Mouse (Mus musculus): ENCODE measurements around the gene Apol8.

The Apol8 gene

DNA sequence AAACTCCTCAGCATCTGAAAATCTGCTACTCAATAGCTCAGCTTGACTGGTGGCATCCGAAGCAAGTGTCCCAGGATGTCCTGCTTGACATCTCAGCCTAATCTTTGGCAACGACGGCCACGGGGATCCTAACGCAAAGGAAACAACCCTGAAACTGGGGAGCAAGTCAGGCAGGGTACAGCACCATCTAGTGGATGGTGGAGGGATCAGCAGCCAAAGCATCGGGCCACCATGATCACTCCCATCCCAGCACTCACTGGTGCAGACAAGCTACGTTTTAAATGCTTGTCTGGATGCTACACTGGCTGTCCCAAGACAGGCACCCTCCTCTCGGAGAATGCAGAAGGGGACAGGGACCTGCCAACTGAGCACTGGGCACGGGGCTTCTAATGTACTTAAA lies at the start of gene Apol8:
Apol8 (minus strand) TSS at position 156 of the 400 bp plus-strand sequence.
- peak; percentile 76 for DNase-seq (ENCODE audit: low read depth, low spot score)

DNA sequence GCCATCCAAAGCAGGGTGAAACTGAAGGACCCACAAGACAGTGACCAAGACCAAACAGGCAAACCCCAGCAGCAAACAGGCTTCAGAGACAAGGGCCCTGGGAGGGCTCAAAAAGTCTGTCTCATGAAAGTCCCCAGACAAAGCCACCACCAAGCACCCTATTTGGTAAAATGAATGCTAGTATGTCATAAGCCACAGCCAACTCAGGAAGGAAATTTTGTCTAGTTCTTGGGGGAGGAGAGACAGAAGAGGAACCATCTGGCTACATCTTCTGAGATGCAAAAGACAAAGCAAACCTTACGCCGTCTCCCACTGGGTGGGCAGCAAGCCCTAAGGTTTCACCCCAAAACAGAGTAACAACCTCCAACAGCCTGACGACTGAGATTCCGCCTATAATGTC lies 48.9 kb upstream of the Apol8 start:
- DNase-seq (ENCODE audit: low read depth, low spot score) = peak; percentile 81

DNA sequence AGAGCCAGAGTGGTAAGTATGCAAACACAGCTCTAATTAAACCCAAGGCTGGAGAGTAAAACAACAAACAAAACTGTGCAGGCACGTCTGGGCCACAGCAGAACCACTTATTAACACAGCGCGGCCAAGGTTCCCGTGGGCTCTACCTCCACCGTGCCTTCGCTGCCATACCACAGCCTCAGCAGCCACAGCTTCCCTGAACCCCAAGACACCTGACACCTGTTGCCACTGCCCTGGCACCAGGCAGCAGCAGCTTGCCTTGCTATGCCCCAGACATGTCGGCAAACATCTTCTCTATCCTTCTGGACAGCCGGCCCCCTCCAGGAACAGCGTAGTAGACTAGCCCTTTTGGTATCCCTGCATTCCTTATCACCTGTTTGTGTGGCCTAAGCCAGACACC lies 48.1 kb upstream of the Apol8 start:
- peak; percentile 59 for DNase-seq (ENCODE audit: low read depth, low spot score)

DNA sequence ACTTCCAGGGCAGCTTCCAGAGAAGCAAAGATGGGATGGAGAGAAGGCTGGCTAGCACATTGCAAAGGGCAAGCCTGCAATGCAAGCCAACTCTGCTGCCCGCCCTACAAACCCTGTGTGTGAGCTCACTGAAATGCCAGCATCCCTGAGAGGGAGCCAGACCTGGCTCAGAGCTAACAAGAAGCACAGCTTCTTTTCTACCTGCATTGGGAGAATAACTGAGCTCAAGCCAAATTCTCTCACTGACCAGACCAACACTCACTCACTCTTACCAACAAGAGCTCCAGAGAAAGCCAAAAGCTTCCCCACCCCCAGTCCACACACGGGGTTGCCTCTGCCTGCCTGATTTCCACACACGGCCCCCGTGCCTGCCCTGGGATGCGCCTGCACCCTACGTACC lies 47.7 kb upstream of the Apol8 start:
- no peak for DNase-seq (ENCODE audit: low read depth, low spot score)

DNA sequence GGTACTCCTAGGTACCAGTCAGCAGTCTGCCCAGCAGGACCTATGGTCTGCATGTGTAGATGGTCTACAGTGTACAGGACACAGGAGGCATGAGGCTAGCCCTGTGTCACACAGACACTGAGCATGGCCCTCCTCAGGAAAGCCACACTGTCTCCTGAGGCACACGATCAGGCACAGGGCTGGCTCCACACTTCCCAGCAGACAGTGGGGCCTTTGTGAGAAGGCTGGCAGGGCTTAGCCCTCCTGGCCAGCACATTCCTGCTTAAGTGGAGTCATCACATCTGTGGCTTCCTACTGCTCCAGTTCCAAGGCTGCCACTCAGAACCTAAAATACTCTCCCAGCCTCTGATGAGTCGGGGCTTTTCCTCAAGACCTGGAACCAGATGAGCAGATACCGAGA lies 46.9 kb upstream of the Apol8 start:
- DNase-seq (ENCODE audit: low read depth, low spot score) = no peak

DNA sequence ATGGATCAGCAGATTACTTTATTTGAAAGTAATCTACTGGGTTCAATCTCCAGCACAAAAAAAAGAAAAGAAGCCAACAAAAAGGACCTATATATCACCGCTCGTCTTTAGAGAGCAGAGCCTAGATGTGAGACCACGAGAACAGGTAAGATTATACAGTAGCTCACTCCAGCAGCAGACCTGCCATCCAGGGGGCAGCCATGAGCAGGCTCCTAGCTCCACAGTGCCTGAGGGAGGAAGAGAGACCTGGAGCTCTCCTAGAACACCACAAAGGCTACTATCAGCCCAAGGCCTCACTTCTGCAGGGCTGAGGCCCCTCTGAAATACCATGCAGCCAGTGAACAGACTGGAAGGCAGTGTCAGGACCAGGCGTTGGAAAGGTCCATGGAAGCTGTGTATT lies 46.2 kb upstream of the Apol8 start:
- DNase-seq (ENCODE audit: low read depth, low spot score) = peak; percentile 49

DNA sequence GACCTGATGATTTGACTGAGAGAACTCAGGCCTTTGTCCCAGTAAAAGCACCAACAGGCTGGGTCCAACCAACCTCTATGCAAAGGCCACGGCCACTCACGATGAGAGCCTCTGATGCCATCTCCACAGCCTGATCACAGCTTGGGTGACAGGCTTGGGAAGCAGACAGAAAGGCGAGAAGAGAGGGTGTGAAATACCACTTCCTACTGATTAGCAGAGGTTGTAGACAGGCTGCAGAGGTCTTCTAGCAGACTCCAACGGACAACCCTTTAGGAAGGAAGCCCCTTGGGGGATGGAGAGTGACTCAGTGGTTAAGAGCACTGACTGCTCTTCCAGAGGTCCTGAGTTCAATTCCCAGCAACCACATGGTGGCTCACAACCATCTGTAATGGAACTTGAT lies 44.4 kb upstream of the Apol8 start:
- peak; percentile 79 for DNase-seq (ENCODE audit: low read depth, low spot score)

DNA sequence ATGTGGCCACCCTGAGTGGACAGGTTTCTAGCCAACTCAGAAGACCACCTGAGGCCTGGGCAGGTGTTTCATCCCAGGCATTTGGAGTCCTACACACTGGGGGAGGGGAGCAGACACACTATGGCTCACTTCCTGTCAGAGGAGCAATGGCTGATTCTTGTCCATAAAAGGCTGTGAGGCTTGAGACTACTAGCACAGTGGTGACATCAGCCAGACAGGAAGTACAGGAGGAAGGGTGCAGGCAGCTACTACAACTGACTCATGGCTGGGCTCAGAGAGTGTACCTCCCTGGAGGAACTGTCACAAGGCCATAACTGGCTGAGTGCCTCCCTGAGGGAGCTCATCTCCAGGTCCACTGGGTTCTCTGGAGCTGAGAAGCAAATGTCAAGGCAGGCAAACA lies 43.7 kb upstream of the Apol8 start:
- peak; percentile 93 for DNase-seq (ENCODE audit: low read depth, low spot score)

DNA sequence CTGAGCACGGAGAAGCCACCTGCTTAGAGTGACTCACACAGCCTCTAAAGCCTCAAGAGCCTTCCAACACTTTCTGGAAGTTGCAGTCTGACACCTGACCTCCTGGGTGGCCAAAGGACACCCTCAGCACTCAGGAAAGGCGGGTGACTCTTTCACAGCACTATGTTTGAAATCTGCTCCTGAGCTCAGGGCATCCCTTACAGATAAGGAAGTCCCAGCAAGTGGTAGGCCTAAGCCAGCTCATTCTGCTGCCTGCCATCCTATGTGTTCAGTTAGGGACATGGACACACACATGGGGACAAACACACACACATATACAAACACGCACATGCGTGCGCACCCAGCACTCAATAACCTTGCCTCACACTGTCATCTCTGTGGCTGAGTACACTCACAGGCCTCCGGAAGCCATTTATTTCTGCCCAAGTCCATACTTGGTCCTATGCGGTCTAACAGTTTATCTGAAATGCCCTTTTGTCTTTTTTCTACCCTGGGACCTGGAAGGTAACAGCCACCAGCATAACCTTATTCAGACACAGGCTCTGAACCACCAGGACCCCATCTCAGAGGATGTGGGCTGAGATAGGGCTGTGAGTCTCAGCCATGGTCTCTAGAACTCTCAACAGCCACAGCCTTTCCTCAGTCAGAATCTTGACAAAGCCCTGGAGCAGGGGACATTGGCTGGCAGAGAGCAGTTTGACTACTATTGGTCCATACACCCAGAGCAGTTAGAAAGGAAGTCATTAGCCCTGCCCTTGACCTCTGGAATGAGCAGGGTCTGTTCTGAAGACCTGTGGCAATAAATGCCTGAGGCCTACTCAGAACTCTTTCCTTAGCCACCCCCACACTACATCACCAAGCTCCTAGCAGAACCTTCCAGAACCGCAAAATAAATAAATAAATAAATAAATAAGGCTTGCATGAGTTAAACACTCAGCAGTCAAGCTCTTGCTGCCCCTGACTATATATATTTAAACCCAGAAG lies 43.0 kb upstream of the Apol8 start:
- DNase-seq (ENCODE audit: low read depth, low spot score) = peak; percentile 62

DNA sequence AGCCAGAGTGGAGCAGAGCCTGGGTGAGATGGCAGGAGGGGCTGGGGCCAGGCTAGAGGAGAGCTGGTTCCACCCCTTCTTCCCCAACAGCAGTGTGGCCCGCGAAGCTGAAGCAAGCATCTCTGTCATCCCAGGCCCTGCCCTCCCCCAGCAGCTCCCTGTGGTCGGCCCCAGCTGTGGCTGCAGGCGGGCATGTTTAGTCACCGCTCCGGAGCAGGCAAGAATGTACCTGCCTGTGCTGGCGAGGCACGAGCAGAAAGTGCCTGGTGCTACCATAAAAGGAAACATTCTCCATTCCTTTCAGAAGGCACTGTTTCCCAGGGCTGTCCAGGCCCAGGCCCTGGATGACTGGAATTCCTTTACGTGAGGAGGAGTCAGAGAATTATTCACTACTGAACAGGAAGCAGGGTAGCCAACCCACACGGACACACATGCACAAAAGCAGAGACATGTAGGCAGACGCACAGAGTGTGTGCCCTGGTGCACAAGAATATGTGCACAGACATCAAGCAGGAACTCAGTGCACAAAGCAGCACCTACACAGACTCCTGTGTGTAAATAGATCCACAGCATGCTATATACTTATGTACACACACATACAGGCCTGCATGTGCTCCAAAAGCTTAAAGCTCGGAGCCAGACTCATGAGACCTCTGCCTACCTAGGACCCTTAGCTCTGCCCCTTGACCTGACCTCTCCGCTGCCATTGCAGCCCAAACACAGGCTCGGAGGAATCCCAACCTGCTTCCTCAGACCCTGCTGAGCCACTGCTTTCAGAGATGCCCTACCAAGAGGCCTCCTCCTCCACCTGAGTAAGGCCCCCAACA lies 42.1 kb upstream of the Apol8 start:
- DNase-seq (ENCODE audit: low read depth, low spot score) = peak; percentile 86

DNA sequence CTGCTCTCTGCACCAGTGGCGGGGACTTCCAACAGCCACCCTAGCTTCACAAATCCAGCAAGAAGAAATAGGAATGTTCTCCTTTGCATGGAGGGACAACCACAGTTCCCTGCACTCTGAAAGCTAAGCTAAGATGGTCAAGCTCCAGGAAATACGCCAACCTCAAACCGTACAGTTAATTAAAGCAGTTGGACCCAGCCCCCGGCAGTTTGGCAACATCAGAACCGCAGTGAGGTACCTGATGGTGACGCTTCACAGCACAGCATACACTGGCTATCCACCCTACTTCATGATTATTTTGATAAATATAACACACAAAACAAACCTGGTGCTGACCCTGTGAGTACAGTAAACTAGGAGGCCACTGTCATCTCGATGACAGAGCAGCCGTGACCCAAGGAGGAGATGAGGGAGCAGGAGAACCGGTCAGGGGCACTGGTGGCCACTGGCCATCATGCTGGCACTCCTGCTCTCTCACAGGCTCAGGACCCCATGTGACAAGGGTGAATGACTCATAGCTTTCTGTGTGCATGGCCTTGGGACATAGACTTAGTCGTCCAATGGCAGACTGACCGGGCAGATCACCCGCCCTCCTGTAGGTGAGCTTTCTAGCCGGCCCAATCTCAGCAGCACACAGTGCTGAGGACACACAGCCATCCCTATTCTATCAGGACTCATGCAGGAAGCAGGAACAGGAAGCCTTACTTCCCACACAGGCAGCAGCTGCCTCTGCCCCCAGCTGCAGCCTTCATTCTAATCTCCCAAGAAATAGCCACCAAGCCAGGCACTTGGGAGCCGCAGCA lies 41.0 kb upstream of the Apol8 start:
- DNase-seq (ENCODE audit: low read depth, low spot score) = peak; percentile 37

DNA sequence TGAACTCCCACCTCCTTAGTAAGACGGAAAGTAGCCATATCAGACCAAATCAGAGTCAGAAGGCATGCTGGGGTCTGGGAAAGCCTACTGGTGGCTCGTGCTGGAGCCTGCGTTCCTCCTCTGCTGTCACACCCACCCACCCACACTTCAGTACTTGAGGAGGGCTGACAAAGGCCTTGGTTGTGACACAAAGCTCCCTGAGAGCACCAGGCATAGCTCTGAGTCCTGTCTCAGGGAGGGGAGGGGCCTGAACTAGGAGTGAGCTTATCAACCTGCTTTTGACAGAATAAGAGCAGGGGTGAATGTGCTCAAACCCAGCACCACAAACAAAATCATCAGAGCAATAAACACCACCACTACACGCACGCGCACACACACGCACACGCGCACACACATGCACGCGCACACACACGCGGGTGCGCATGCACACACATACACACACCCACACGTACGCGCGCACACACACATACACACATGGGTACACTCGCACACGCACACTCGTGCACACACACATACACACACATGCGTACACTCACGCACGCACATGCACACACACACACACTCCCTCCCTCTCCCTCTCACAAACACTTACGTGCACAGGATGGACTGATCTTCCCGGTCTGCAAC lies 39.7 kb upstream of the Apol8 start:
- DNase-seq (ENCODE audit: low read depth, low spot score) = peak; percentile 47

DNA sequence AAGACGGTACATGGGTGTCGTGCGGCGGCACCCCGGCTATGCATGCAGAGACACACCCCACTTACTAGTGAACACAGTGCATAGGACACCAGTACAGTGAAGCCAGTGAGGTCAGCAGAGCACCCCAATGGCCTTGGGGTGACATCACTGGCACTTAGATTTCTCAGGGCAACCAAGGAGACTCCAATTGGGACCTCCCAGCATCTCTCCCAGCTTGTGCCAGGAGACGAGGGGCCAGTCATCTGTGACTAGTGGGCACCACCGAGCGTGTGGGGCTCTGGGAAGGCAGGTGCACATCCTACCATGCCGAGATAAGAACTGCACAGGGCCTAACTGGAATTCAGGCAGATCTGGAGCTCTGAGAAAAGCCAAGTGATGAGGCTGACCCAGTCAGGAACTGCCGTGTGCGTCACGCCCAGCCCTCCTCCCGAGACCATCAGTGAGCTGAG lies 38.1 kb upstream of the Apol8 start:
- no peak for DNase-seq (ENCODE audit: low read depth, low spot score)

DNA sequence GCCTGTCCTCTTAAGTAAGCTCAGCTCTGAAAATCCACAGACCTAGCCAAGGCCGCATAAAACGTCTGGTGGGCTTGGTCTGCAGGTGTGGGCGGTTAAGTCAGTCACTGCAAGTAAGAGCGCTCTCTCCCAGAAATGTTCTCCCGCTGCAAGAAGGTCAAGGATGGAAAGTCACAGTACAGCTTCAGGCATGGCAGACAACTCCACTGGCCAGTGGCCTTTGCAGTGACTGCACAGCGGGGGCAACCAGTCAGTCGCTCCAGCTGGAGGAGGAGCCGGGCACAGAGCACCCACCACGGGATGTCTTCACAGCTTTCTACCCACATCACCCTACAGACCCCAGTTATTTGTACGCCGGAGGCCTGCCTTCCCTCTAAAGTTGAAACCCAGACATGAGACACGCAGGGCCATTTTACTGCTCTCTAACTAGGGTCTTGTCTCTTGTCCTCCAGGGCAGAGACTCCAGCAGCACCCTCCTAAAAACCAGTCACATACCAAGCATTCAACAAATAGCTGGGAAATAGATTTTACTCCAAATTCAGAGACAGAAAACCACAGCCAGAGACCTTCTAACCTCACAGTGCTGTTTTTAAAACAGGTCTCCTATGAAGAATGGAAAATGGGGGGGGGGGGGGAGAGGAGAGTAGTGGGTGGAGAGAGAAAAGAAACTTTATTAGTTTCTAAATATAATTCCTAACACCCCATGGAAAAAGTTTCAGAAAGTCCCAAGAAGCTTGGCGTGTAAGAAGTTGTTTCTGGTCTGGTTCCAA lies 37.5 kb upstream of the Apol8 start:
- peak; percentile 59 for DNase-seq (ENCODE audit: low read depth, low spot score)

DNA sequence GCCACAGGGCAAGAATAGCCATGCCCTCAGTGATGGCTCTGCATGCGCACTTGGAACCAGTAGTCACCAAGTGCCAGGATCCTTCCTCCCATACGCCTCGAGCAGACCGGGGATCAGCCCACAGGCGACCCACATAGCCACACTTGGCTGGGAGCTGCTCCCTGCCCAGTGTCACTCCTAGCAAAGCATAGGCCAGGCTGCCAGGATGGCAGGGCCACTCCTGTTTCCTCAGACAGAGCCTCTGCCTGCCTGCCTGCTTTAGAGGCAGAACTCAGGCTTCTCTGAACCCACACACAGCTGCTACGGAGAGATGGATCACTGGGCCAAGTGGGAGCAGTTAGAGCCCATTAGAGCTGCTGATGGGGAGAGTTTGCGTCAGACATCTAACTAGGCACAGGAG lies 36.8 kb upstream of the Apol8 start:
- no peak for DNase-seq (ENCODE audit: low read depth, low spot score)

DNA sequence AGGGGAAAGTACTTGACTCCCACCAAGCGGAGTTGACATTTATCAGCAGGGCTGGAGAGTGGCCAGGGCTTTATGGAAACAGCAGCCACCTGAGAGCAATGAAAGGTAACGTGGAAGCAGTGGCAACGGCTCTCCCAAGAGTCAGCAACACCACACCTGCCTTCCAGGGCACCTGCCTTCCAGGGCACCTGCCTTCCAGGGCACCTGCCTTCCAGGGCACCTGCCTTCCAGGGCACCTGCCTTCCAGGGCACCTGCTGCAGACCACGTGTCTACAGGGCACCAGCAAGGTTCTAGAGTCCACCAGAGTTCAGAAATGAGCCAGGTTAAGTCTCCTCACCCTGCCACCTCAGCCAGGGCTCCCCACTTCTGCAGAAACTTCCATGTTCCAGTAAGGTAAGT lies 36.3 kb upstream of the Apol8 start:
- no peak for DNase-seq (ENCODE audit: low read depth, low spot score)

DNA sequence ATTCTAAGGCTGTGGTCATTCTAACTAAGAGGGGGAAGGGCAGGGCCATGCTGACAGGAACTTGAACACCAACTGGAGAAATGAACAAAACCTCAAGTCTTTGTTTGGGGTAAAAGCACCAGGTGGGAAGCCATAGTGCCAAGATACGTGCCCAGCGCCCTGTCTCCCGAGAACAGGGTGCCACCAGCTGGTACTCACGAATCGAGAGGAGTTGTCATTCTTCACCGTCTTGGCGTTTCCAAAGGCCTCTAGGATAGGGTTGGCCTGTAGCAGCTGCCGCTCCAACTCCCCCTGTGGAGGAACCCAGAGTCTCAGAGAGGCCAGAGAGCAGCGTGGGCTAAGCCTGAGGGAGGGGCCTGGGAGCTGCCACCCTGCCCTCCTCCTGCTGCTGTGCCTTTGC lies 35.3 kb upstream of the Apol8 start:
- DNase-seq (ENCODE audit: low read depth, low spot score) = no peak

DNA sequence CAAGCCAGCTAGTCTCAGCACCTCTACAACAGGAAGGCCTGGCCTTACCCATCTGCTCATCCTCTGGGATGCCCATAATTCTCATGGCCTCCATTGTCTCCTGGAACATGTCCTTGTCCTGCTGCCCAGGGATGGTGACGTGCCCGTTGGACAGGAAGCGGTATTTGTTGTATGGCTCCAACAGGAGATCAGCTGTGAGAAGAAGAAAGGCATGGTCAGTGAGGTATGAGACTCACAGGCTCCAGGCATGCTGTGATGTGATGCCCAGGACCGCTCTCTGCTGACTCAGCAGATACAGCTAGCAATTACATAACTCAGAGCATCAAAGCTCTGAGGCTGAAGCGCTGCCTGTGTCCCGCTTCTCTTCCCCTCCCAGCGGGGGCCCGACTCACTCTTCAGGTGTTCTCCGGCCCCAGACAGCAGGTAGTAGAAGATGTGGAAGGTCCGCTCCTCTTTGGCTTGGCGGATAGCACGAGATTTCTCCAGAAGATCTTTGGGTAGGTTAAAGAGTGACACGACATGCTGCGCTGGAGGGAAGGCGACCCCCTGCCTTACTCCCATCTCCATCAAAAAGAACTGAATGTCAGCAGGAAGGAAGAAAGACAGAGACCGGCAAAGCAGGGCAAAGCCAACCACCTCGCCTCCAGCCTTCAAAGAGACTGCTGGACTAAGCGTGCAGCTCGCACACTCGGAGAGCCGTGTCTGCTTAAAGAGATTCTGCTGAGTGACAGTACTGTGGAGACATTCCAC lies 34.0 kb upstream of the Apol8 start:
- peak; percentile 44 for DNase-seq (ENCODE audit: low read depth, low spot score)

DNA sequence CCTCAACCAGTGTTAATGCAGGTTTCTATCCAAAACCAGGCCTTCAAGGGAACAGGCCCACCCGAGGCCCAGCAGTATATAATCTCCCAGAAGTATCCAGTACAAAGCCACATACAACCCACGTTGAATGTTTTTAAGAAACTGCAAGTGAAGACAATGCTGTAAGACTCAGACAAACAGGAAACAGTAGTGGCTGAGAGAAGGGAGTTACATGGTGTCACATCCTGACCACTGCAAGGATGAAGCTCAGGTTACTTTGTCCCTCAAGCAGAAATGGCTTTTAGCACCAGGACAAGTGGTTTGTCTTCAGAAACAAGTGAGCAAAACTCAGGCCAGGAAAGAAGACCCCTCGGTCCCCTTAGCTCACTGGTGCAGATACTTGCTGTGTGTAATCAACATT lies 32.4 kb upstream of the Apol8 start:
- peak; percentile 64 for DNase-seq (ENCODE audit: low read depth, low spot score)

DNA sequence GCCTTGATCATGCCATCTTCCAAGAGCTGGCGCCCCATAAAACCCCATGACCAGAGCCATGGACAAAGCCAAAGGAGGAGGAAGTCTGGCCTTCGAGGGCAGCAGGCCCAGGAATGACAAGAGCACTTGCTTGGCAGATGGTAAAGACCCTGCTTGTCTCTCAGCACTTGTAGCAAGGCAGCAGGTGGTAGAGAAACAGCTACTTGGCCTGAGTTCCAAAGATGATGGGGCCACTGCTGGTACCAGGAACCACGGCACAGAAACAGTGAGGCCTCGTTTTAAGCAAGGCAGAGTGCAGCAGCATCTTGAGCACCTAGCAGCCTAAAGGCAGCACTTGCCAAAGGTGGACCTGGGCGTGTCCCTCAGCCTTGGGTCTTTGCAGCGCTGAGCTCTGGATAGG lies 31.6 kb upstream of the Apol8 start:
- DNase-seq (ENCODE audit: low read depth, low spot score) = no peak

Measured in CD4-positive helper T cell, adult 2 months (primary cell).